Mouse (Mus musculus) testis, adult 2 months (tissue): ENCODE measurements around the gene Traf2. TPM values are rescaled to one million over a fixed set of nuclear protein-coding genes. Genes with fewer than 3 reads are reported as not detected.

Experiments used
- H3K27ac ChIP-seq: fragments of 200-500 bp; 2 replicates; pipeline ENCODE4 v1.5.1; 2012; ENCODE audit warnings: low read depth, low read length; ENCODE audit not compliant: control insufficient read depth, insufficient read depth
- H3K27me3 ChIP-seq: fragments of 200-500 bp; 2 replicates; pipeline ENCODE4 v1.6.1; 2012; ENCODE audit warnings: mild to moderate bottlenecking, low read length, moderate library complexity; ENCODE audit not compliant: control insufficient read depth, insufficient read depth
- H3K36me3 ChIP-seq: fragments of 200-500 bp; 2 replicates; pipeline ENCODE4 v1.6.1; 2012; ENCODE audit warnings: mild to moderate bottlenecking, low read length; ENCODE audit not compliant: control insufficient read depth, insufficient read depth
- H3K4me1 ChIP-seq: fragments of 200-500 bp; 2 replicates; pipeline ENCODE4 v1.6.1; 2012; ENCODE audit warnings: low read length; ENCODE audit not compliant: control insufficient read depth, insufficient read depth
- H3K4me3 ChIP-seq: fragments of 200-500 bp; 2 replicates; pipeline ENCODE4 v1.5.1; 2012; ENCODE audit warnings: low read depth, mild to moderate bottlenecking, low read length, moderate library complexity, mixed read lengths; ENCODE audit not compliant: control insufficient read depth
- CTCF ChIP-seq: fragments of 200-500 bp; IDR thresholded peaks from 2 replicates; pipeline ENCODE4 v1.5.1; 2012; ENCODE audit warnings: low read depth, mild to moderate bottlenecking, inconsistent platforms, low read length, moderate library complexity; ENCODE audit not compliant: control insufficient read depth, insufficient read depth, insufficient replicate concordance
- POLR2A ChIP-seq: fragments of 200-500 bp; IDR thresholded peaks from 2 replicates; pipeline ENCODE4 v1.6.1; 2012; ENCODE audit warnings: low read depth, mild to moderate bottlenecking, inconsistent platforms, low read length, moderate library complexity; ENCODE audit not compliant: control insufficient read depth
- polyA plus RNA-seq: library from polyadenylated mRNA; depleted of rRNA; stranded (reverse); fragments of >200 nt; gene quantifications from 2 replicates; pipeline ENCODE4 v1.2.3, GENCODE M21; 2012

The Traf2 gene
- polyA plus RNA-seq, 1 experiment: 12.2 TPM

DNA sequence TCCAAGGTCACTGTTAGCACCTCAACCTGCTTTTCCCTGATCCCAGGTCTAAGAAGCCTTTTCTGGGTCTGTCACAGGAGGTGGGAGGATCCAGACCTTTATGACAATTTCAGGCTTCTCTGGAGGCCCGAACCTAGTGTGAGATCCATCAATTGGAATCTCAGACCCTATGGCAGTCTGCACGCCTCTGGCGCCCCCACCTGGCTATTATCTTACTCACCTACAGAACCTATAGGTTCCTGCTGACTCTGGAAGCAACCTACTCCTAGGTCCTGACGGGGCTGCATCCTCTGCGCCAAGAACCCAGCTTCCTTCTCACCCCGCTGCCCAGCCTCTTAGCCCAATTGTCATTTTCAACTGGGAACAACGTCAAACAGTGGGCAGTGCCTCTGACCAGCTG, 63.8 kb downstream of the Traf2 start:
- no peak overlapping the region for H3K27ac ChIP-seq
- no peaks in the 10 kb centered on the region for H3K4me1 ChIP-seq
- no peak overlapping the region for H3K4me3 ChIP-seq
- H3K36me3 ChIP-seq: no peaks in the 10 kb centered on the region
- TF ChIP-seq CTCF (0 out of 2 replicates have a peak, but pooled peaks have one; percentile 34), POLR2A (no peak)
- H3K27me3 ChIP-seq: no peaks in the 10 kb centered on the region

- Histone ChIP-seq H3K27ac (no peak overlapping the region; the same call in 1 of the 2 replicates), H3K4me1 (0 out of 2 replicates have a peak, but pooled peaks cover 3% of the 10 kb centered on the region), H3K27me3 (no peaks in the 10 kb centered on the region), H3K36me3 (no peaks in the 10 kb centered on the region), H3K4me3 (no peak overlapping the region)
- TF ChIP-seq CTCF: no peak
- no peak for TF ChIP-seq POLR2A
Measured at GRCm38 (mm10) chr2:25480541-25480940, 66.2 kb downstream of the Traf2 start.

GRCm38 (mm10) chr2:25479551-25480311, 67.0 kb downstream of the Traf2 start:
- TF ChIP-seq POLR2A (0 out of 2 replicates have a peak, but pooled peaks have one; percentile 22), CTCF (no peak)
- Histone ChIP-seq H3K4me3 (no peak overlapping the region), H3K4me1 (0 out of 2 replicates have a peak, but pooled peaks cover 3% of the 10 kb centered on the region), H3K36me3 (no peaks in the 10 kb centered on the region), H3K27me3 (no peaks in the 10 kb centered on the region), H3K27ac (peak overlapping the region; percentile 15; the same call in 1 of the 2 replicates)

GRCm38 (mm10) chr2:25477967-25478675, 68.6 kb downstream of the Traf2 start:
- Histone ChIP-seq H3K27ac (peak overlapping the region; percentile 75), H3K36me3 (no peaks in the 10 kb centered on the region), H3K4me1 (peaks cover 3% of the 10 kb centered on the region), H3K4me3 (no peak overlapping the region), H3K27me3 (no peaks in the 10 kb centered on the region)
- TF ChIP-seq CTCF (no peak), POLR2A (no peak)

- peak overlapping the region; percentile 75 for H3K27ac ChIP-seq
- TF ChIP-seq CTCF: no peak
- no peak for TF ChIP-seq POLR2A
- no peak overlapping the region for H3K4me3 ChIP-seq
- H3K27me3 ChIP-seq: no peaks in the 10 kb centered on the region
- H3K4me1 ChIP-seq: peaks cover 3% of the 10 kb centered on the region
- H3K36me3 ChIP-seq: no peaks in the 10 kb centered on the region
Measured at GRCm38 (mm10) chr2:25477541-25477940, 69.2 kb downstream of the Traf2 start.

GRCm38 (mm10) chr2:25472550-25472949, 74.2 kb downstream of the Traf2 start:
- Histone ChIP-seq H3K27ac (peak overlapping the region; percentile 16; the same call in 1 of the 2 replicates), H3K4me3 (no peak overlapping the region), H3K4me1 (peaks cover 9% of the 10 kb centered on the region), H3K36me3 (no peaks in the 10 kb centered on the region), H3K27me3 (no peaks in the 10 kb centered on the region)
- TF ChIP-seq CTCF (no peak), POLR2A (no peak)

- TF ChIP-seq CTCF (no peak), POLR2A (no peak)
- Histone ChIP-seq H3K36me3 (no peaks in the 10 kb centered on the region), H3K4me3 (no peak within 1 kb of the TSS), H3K27ac (peak within 1 kb of the TSS; percentile 79), H3K27me3 (no peaks in the 10 kb centered on the region), H3K4me1 (peaks cover 9% of the 10 kb centered on the region)
Measured at GRCm38 (mm10) chr2:25469969-25470368, 76.8 kb downstream of the Traf2 start, which contains the start of gene Ptgds. TSS of gene Ptgds (minus strand) at chr2:25470046.
